Mouse (Mus musculus) lung, postnatal 0 days (tissue): ENCODE results near the gene Stxbp3.

Experiments
- CTCF ChIP-seq: IDR thresholded peaks from 2 replicates; pipeline ENCODE4 v1.5.1; 2016; ENCODE audit warnings: antibody characterized with exemption, mild to moderate bottlenecking
- EP300 ChIP-seq: IDR thresholded peaks from 2 replicates; pipeline ENCODE4 v1.6.1; 2016; ENCODE audit warnings: antibody characterized with exemption, mild to moderate bottlenecking, control low read depth

GRCm38 (mm10) chr3:108850506-108850905 is 10.2 kb upstream of the Stxbp3 start:
- TF ChIP-seq CTCF (no peak), EP300 (no peak)
